19 mouse cellular contexts compared by ENCODE assay signal in genomic region chr4:43019176-43019575, GRCm38 (mm10).
"Had no signal": no experiment of that assay in that cellular context is flagged by ENCODE, and none has a peak within 500 bp of the region (broad histone marks: within the 10 kb centered on the region; RNA-seq: fewer than 3 reads in every experiment).

No protein-coding gene starts in this region.

- DNase-seq: kidney, adult 2 months; kidney, postnatal 10 days; kidney, postnatal 36 days; layer of hippocampus, postnatal 36 days; liver, embryonic 13.5 days; lung, adult 2 months; lung, postnatal 14 days; lung, postnatal 4 days; right cerebral cortex, adult 18-20 months; right cerebral cortex, postnatal 14 days; right cerebral cortex, postnatal 4 days; thymus, adult 2 months; thymus, postnatal 14 days; thymus, postnatal 4 days had no signal

- H3K9ac ChIP-seq: kidney, embryonic 15.5 days; liver, embryonic 13.5 days; midbrain, embryonic 12.5 days; stomach, embryonic 15.5 days had no signal

- H3K4me3 ChIP-seq: kidney, embryonic 15.5 days; left cerebral cortex, adult 2 months; liver, embryonic 13.5 days; midbrain, embryonic 12.5 days; stomach, embryonic 15.5 days had no signal

- H3K4me1 ChIP-seq: stomach, embryonic 15.5 days had no signal

- H3K9me3 ChIP-seq: kidney, embryonic 15.5 days; liver, embryonic 13.5 days; midbrain, embryonic 12.5 days; stomach, embryonic 15.5 days had no signal

- H3K27ac ChIP-seq: kidney, embryonic 15.5 days; left cerebral cortex, adult 2 months; liver, embryonic 13.5 days; midbrain, embryonic 12.5 days; stomach, embryonic 15.5 days had no signal

- ATAC-seq: midbrain, embryonic 16.5 days had no signal

- H3K27me3 ChIP-seq: kidney, embryonic 15.5 days; liver, embryonic 13.5 days; midbrain, embryonic 12.5 days; stomach, embryonic 15.5 days had no signal
